Mouse (Mus musculus) hindbrain, embryonic 12.5 days (tissue): ENCODE results near the gene Gmcl1. TPM values are rescaled to one million over a fixed set of nuclear protein-coding genes. Genes with fewer than 3 reads are reported as not detected.

Experiments
- ATAC-seq: fragments of 200-750 bp; cut with Nextera tagmentation; 2 replicates; pipeline ENCODE4 v1.8.0; 2017; ENCODE audit warnings: moderate TSS enrichment; ENCODE audit not compliant: low FRiP score
- H3K27ac ChIP-seq: fragments of 300-500 bp; sonication (generic); 2 replicates; pipeline ENCODE4 v1.5.1; 2016; ENCODE audit warnings: mild to moderate bottlenecking
- H3K27me3 ChIP-seq: fragments of 300-500 bp; sonication (generic); 2 replicates; pipeline ENCODE4 v1.6.1; 2016; ENCODE audit warnings: mild to moderate bottlenecking
- H3K36me3 ChIP-seq: fragments of 300-500 bp; sonication (generic); 2 replicates; pipeline ENCODE4 v1.6.1; 2016; ENCODE audit warnings: mild to moderate bottlenecking
- H3K4me1 ChIP-seq: fragments of 300-500 bp; sonication (generic); 2 replicates; pipeline ENCODE4 v1.6.1; 2016
- H3K4me2 ChIP-seq: fragments of 300-500 bp; sonication (generic); replicated peaks from 2 replicates; pipeline ENCODE4 v1.6.1; 2016; ENCODE audit warnings: mild to moderate bottlenecking
- H3K4me3 ChIP-seq: fragments of 300-500 bp; sonication (generic); 2 replicates; pipeline ENCODE4 v1.5.1; 2016; ENCODE audit warnings: mild to moderate bottlenecking
- H3K9ac ChIP-seq: fragments of 300-500 bp; sonication (generic); 2 replicates; pipeline ENCODE4 v1.6.1; 2016; ENCODE audit warnings: mild to moderate bottlenecking, moderate library complexity
- H3K9me3 ChIP-seq: fragments of 300-500 bp; sonication (generic); replicated peaks from 2 replicates; pipeline ENCODE4 v1.6.1; 2016; ENCODE audit warnings: mild to moderate bottlenecking
- WGBS: fragments of 180-500 bp; shearing (Covaris S2); methylation state at CpG from one replicate; pipeline ENCODE4 v1.1.7; 2016; 5-methylcytosine and 5-hydroxymethylcytosine counted together
- polyA plus RNA-seq: library from polyadenylated mRNA; unstranded; fragments of >200 nt; fragmentation: Nextera tagmentation; extraction: Ambion mirVana; gene quantifications from 2 replicates; pipeline ENCODE4 v1.2.1, GENCODE M21; 2016

The Gmcl1 gene
- polyA plus RNA-seq, 1 experiment from 2014 or later: 64.4 TPM

GRCm38 (mm10) chr6:86670873-86671272, 62.3 kb downstream of the Gmcl1 start:
- H3K4me2 ChIP-seq: no peak overlapping the region
- WGBS: 15% methylated on average over 2 of the region's 2 CpGs
- no peaks in the 10 kb centered on the region for H3K27me3 ChIP-seq
- no peak overlapping the region for H3K4me3 ChIP-seq
- no peak overlapping the region for H3K9ac ChIP-seq
- H3K27ac ChIP-seq: no peak overlapping the region
- peaks cover 24% of the 10 kb centered on the region for H3K4me1 ChIP-seq
- no peaks in the 10 kb centered on the region for H3K9me3 ChIP-seq
- H3K36me3 ChIP-seq: peaks cover 46% of the 10 kb centered on the region
- ATAC-seq: no peak

GRCm38 (mm10) chr6:86669240-86669727, 63.9 kb downstream of the Gmcl1 start:
- WGBS: 2% methylated on average over 33 of the region's 37 CpGs

GRCm38 (mm10) chr6:86668580-86669239, 64.5 kb downstream of the Gmcl1 start, which contains the start of gene Mxd1:
Gene Mxd1 (minus strand): TSS chr6:86669161.
- Histone ChIP-seq H3K27ac (peak within 1 kb of the TSS; percentile 71), H3K4me3 (peak within 1 kb of the TSS; percentile 99), H3K36me3 (peaks cover 34% of the 10 kb centered on the region), H3K27me3 (no peaks in the 10 kb centered on the region), H3K9ac (peak within 1 kb of the TSS; percentile 92), H3K9me3 (no peaks in the 10 kb centered on the region), H3K4me1 (peaks cover 24% of the 10 kb centered on the region), H3K4me2 (peak within 1 kb of the TSS; percentile 93)
- 1% methylated on average over 72 of the region's 76 CpGs for WGBS
- ATAC-seq: no peak; the same call in 1 of the 2 replicates

More at GRCm38 (mm10) chr6:86669240-86669727, 63.9 kb downstream of the Gmcl1 start:
- Histone ChIP-seq H3K9ac (no peak overlapping the region; the same call in 1 of the 2 replicates), H3K4me3 (peak overlapping the region; percentile 99), H3K4me1 (peaks cover 24% of the 10 kb centered on the region), H3K4me2 (peak overlapping the region; percentile 93), H3K27me3 (no peaks in the 10 kb centered on the region), H3K9me3 (no peaks in the 10 kb centered on the region), H3K27ac (0 out of 2 replicates have a peak overlapping the region, but pooled peaks have one; percentile 31), H3K36me3 (peaks cover 37% of the 10 kb centered on the region)
- peak; percentile 100 for ATAC-seq

- Histone ChIP-seq H3K4me2 (peak overlapping the region; percentile 93), H3K36me3 (peaks cover 27% of the 10 kb centered on the region), H3K4me3 (no peak overlapping the region), H3K27me3 (no peaks in the 10 kb centered on the region), H3K9me3 (no peaks in the 10 kb centered on the region), H3K4me1 (peaks cover 24% of the 10 kb centered on the region), H3K9ac (no peak overlapping the region; the same call in 1 of the 2 replicates), H3K27ac (no peak overlapping the region)
- 91% methylated on average over 10 of the region's 10 CpGs for WGBS
- no peak for ATAC-seq
Observed at GRCm38 (mm10) chr6:86667061-86667460, 66.1 kb downstream of the Gmcl1 start.

- Histone ChIP-seq H3K9ac (no peak overlapping the region), H3K4me1 (peaks cover 24% of the 10 kb centered on the region), H3K4me3 (no peak overlapping the region), H3K4me2 (no peak overlapping the region), H3K9me3 (no peaks in the 10 kb centered on the region), H3K36me3 (peaks cover 37% of the 10 kb centered on the region), H3K27me3 (no peaks in the 10 kb centered on the region), H3K27ac (no peak overlapping the region)
- 87% methylated on average over 17 of the region's 17 CpGs for WGBS
- ATAC-seq: no peak
Observed at GRCm38 (mm10) chr6:86665560-86666307, 67.4 kb downstream of the Gmcl1 start.

GRCm38 (mm10) chr6:86665076-86665475, 68.1 kb downstream of the Gmcl1 start:
- H3K4me2 ChIP-seq: no peak overlapping the region
- peaks cover 24% of the 10 kb centered on the region for H3K4me1 ChIP-seq
- ATAC-seq: no peak
- no peak overlapping the region for H3K4me3 ChIP-seq
- no peak overlapping the region for H3K27ac ChIP-seq
- H3K9ac ChIP-seq: no peak overlapping the region
- H3K36me3 ChIP-seq: peaks cover 42% of the 10 kb centered on the region
- H3K9me3 ChIP-seq: no peaks in the 10 kb centered on the region
- no peaks in the 10 kb centered on the region for H3K27me3 ChIP-seq
- 92% methylated on average over 5 of the region's 5 CpGs for WGBS

- whole genome bisulfite sequencing: 82% methylated on average over 9 of the region's 9 CpGs
- H3K4me3 ChIP-seq: no peak overlapping the region
- H3K9ac ChIP-seq: no peak overlapping the region
- no peaks in the 10 kb centered on the region for H3K27me3 ChIP-seq
- H3K9me3 ChIP-seq: no peaks in the 10 kb centered on the region
- H3K27ac ChIP-seq: no peak overlapping the region
- no peaks in the 10 kb centered on the region for H3K4me1 ChIP-seq
- peaks cover 54% of the 10 kb centered on the region for H3K36me3 ChIP-seq
- no peak overlapping the region for H3K4me2 ChIP-seq
- ATAC-seq: no peak
Observed at GRCm38 (mm10) chr6:86660161-86660877, 72.9 kb downstream of the Gmcl1 start.

GRCm38 (mm10) chr6:86658501-86658900, 74.7 kb downstream of the Gmcl1 start:
- H3K27me3 ChIP-seq: no peaks in the 10 kb centered on the region
- no peaks in the 10 kb centered on the region for H3K4me1 ChIP-seq
- ATAC-seq: no peak
- H3K36me3 ChIP-seq: peaks cover 54% of the 10 kb centered on the region
- no peak overlapping the region for H3K27ac ChIP-seq
- WGBS: 84% methylated on average over 3 of the region's 3 CpGs
- no peak overlapping the region for H3K4me2 ChIP-seq
- H3K9ac ChIP-seq: no peak overlapping the region
- no peaks in the 10 kb centered on the region for H3K9me3 ChIP-seq
- no peak overlapping the region for H3K4me3 ChIP-seq

GRCm38 (mm10) chr6:86654270-86654916, 78.8 kb downstream of the Gmcl1 start:
- Histone ChIP-seq H3K36me3 (peaks cover 61% of the 10 kb centered on the region), H3K9me3 (no peaks in the 10 kb centered on the region), H3K9ac (no peak overlapping the region), H3K27ac (no peak overlapping the region), H3K4me2 (no peak overlapping the region), H3K4me3 (no peak overlapping the region), H3K4me1 (no peaks in the 10 kb centered on the region), H3K27me3 (no peaks in the 10 kb centered on the region)
- no peak for ATAC-seq
- 81% methylated on average over 9 of the region's 9 CpGs for WGBS

- ATAC-seq: no peak
- Histone ChIP-seq H3K27ac (no peak overlapping the region), H3K36me3 (peaks cover 64% of the 10 kb centered on the region)
Observed at GRCm38 (mm10) chr6:86653026-86653425, 80.2 kb downstream of the Gmcl1 start.

GRCm38 (mm10) chr6:86646143-86646542, 87.0 kb downstream of the Gmcl1 start:
- Histone ChIP-seq H3K27ac (no peak overlapping the region), H3K9me3 (no peaks in the 10 kb centered on the region), H3K4me1 (no peaks in the 10 kb centered on the region), H3K9ac (no peak overlapping the region), H3K4me3 (no peak overlapping the region), H3K4me2 (no peak overlapping the region), H3K36me3 (peaks cover 31% of the 10 kb centered on the region), H3K27me3 (no peaks in the 10 kb centered on the region)
- WGBS: 88% methylated on average over 7 of the region's 7 CpGs
- ATAC-seq: no peak

More at GRCm38 (mm10) chr6:86653026-86653425, 80.2 kb downstream of the Gmcl1 start:
- WGBS: 86% methylated on average over 6 of the region's 6 CpGs
- no peaks in the 10 kb centered on the region for H3K4me1 ChIP-seq
- H3K9ac ChIP-seq: no peak overlapping the region
- no peaks in the 10 kb centered on the region for H3K9me3 ChIP-seq
- H3K4me2 ChIP-seq: no peak overlapping the region
- H3K27me3 ChIP-seq: no peaks in the 10 kb centered on the region
- H3K4me3 ChIP-seq: no peak overlapping the region
